Mouse (Mus musculus): ENCODE measurements at regions not wholly inside any gene's neighbourhood (a gene's known extent, or its start where the extent isn't known, plus 50 kb on each side); places are given as distances from the start of the nearest gene placed in this dataset.
"Not testable (repeated sequence)": the region's sequence is repeated elsewhere in the genome, so short reads cannot be mapped to it uniquely, and the experiment has no call there.

- H3K4me2 ChIP-seq = no peak overlapping the region
- no peaks in the 10 kb centered on the region for H3K36me3 ChIP-seq
- H3K9me3 ChIP-seq (replicated peaks) = no peaks in the 10 kb centered on the region
- 85% methylated on average over 4 of the region's 4 CpGs for WGBS
- H3K27me3 ChIP-seq = no peaks in the 10 kb centered on the region
- no peak for ATAC-seq (replicated peaks; ENCODE audit: low FRiP score)
- H3K4me1 ChIP-seq = no peaks in the 10 kb centered on the region
- H3K4me3 ChIP-seq (replicated peaks) = no peak overlapping the region
- no peak overlapping the region for H3K9ac ChIP-seq
- no peak overlapping the region for H3K27ac ChIP-seq
Observed at GRCm38 (mm10) chr15:10079510-10079909, 97.5 kb upstream of the Prlr start.

GRCm38 (mm10) chr15:10088691-10089090 is 88.3 kb upstream of the Prlr start:
- Histone ChIP-seq H3K4me1 (no peaks in the 10 kb centered on the region), H3K27me3 (no peaks in the 10 kb centered on the region), H3K36me3 (no peaks in the 10 kb centered on the region), H3K27ac (no peak overlapping the region), H3K9me3 (replicated peaks) (no peaks in the 10 kb centered on the region), H3K9ac (no peak overlapping the region), H3K4me3 (replicated peaks) (no peak overlapping the region), H3K4me2 (no peak overlapping the region)
- no peak for ATAC-seq (replicated peaks; ENCODE audit: low FRiP score)
- WGBS = 63% methylated on average over 3 of the region's 3 CpGs

- Histone ChIP-seq H3K36me3 (no peaks in the 10 kb centered on the region), H3K9me3 (replicated peaks) (no peaks in the 10 kb centered on the region), H3K27ac (no peak overlapping the region), H3K4me3 (replicated peaks) (no peak overlapping the region), H3K9ac (no peak overlapping the region), H3K4me1 (no peaks in the 10 kb centered on the region), H3K27me3 (no peaks in the 10 kb centered on the region), H3K4me2 (no peak overlapping the region)
- 87% methylated on average over 5 of the region's 5 CpGs for WGBS
- ATAC-seq (replicated peaks; ENCODE audit: low FRiP score) = no peak
Observed at GRCm38 (mm10) chr15:10090384-10091092, 86.5 kb upstream of the Prlr start.

- no peak overlapping the region for H3K4me2 ChIP-seq
- 83% methylated on average over 2 of the region's 2 CpGs for WGBS
- H3K4me3 ChIP-seq (replicated peaks) = no peak overlapping the region
- no peak overlapping the region for H3K9ac ChIP-seq
- no peak for ATAC-seq (replicated peaks; ENCODE audit: low FRiP score)
- H3K27me3 ChIP-seq = no peaks in the 10 kb centered on the region
- H3K36me3 ChIP-seq = no peaks in the 10 kb centered on the region
- H3K27ac ChIP-seq = no peak overlapping the region
- H3K9me3 ChIP-seq (replicated peaks) = no peaks in the 10 kb centered on the region
- H3K4me1 ChIP-seq = no peaks in the 10 kb centered on the region
Observed at GRCm38 (mm10) chr15:10103350-10103749, 73.7 kb upstream of the Prlr start.

- H3K27ac ChIP-seq; H3K9me3 ChIP-seq (replicated peaks); H3K27me3 ChIP-seq; ATAC-seq (replicated peaks; ENCODE audit: low FRiP score); H3K4me2 ChIP-seq; H3K9ac ChIP-seq; H3K36me3 ChIP-seq; H3K4me3 ChIP-seq (replicated peaks); H3K4me1 ChIP-seq: not testable (repeated sequence)
- 66% methylated on average over 11 of the region's 11 CpGs for WGBS
Observed at GRCm38 (mm10) chr15:10105211-10105976, 71.6 kb upstream of the Prlr start.

- Histone ChIP-seq H3K9ac (no peak overlapping the region), H3K4me1 (no peaks in the 10 kb centered on the region), H3K4me3 (replicated peaks) (no peak overlapping the region), H3K27me3 (no peaks in the 10 kb centered on the region), H3K4me2 (no peak overlapping the region), H3K27ac (no peak overlapping the region), H3K9me3 (replicated peaks) (no peaks in the 10 kb centered on the region), H3K36me3 (no peaks in the 10 kb centered on the region)
- no peak for ATAC-seq (replicated peaks; ENCODE audit: low FRiP score)
- WGBS = 87% methylated on average over 3 of the region's 3 CpGs
Observed at GRCm38 (mm10) chr15:10106853-10107252, 70.2 kb upstream of the Prlr start.
